Mouse (Mus musculus): Measurements from ENCODE around the gene Sdhd. TPM values are rescaled to one million over a fixed set of nuclear protein-coding genes. Genes with fewer than 3 reads are reported as not detected.

Sdhd gene
- polyA plus RNA-seq, 1 experiment from 2014 or later = 337 TPM

Other genes with a start within 250 kb of the Sdhd start
- 0.29 TPM in 1 of 2 replicates, not detected in the other for gene Plet1, start 109.3 kb downstream of the Sdhd start, polyA plus RNA-seq (2016; fragmentation: Nextera tagmentation; extraction: Ambion mirVana)
- gene Pts, start 75.1 kb downstream of the Sdhd start, polyA plus RNA-seq (2016; fragmentation: Nextera tagmentation; extraction: Ambion mirVana) = 53.4 and 59.2 TPM in 2 replicates
- 0.50 TPM in 1 of 2 replicates, not detected in the other for gene Il18, start 49.0 kb downstream of the Sdhd start, polyA plus RNA-seq (2016; fragmentation: Nextera tagmentation; extraction: Ambion mirVana)
- 0.06 TPM in 1 of 2 replicates, not detected in the other for gene Bco2, start 48.6 kb downstream of the Sdhd start, polyA plus RNA-seq (2016; fragmentation: Nextera tagmentation; extraction: Ambion mirVana)
- not detected in 2 replicates for gene Tex12, start 42.5 kb downstream of the Sdhd start, polyA plus RNA-seq (2016; fragmentation: Nextera tagmentation; extraction: Ambion mirVana)
- 297 and 307 TPM in 2 replicates for gene Timm8b, start 98 bp upstream of the Sdhd start, polyA plus RNA-seq (2016; fragmentation: Nextera tagmentation; extraction: Ambion mirVana)
- gene Pih1d2, start 13.5 kb upstream of the Sdhd start, polyA plus RNA-seq (2016; fragmentation: Nextera tagmentation; extraction: Ambion mirVana) = 5.1 and 5.4 TPM in 2 replicates
- 20.4 and 21.3 TPM in 2 replicates for gene Nkapd1, start 13.7 kb upstream of the Sdhd start, polyA plus RNA-seq (2016; fragmentation: Nextera tagmentation; extraction: Ambion mirVana)
- gene Dlat, start 56.0 kb upstream of the Sdhd start, polyA plus RNA-seq (2016; fragmentation: Nextera tagmentation; extraction: Ambion mirVana) = 61.7 and 62.1 TPM in 2 replicates
- 33.8 and 36.8 TPM in 2 replicates for gene Dixdc1, start 135.7 kb upstream of the Sdhd start, polyA plus RNA-seq (2016; fragmentation: Nextera tagmentation; extraction: Ambion mirVana)
- 2.6 and 2.8 TPM in 2 replicates for gene 2310030G06Rik, start 142.7 kb upstream of the Sdhd start, polyA plus RNA-seq (2016; fragmentation: Nextera tagmentation; extraction: Ambion mirVana)
- gene Cryab, start 147.5 kb upstream of the Sdhd start, polyA plus RNA-seq (2016; fragmentation: Nextera tagmentation; extraction: Ambion mirVana) = 2.4 and 3.1 TPM in 2 replicates
- gene Hspb2, start 148.5 kb upstream of the Sdhd start, polyA plus RNA-seq (2016; fragmentation: Nextera tagmentation; extraction: Ambion mirVana) = not detected in 2 replicates
- 12.6 and 14.0 TPM in 2 replicates for gene Fdxacb1, start 164.4 kb upstream of the Sdhd start, polyA plus RNA-seq (2016; fragmentation: Nextera tagmentation; extraction: Ambion mirVana)
- gene Alg9, start 171.2 kb upstream of the Sdhd start, polyA plus RNA-seq (2016; fragmentation: Nextera tagmentation; extraction: Ambion mirVana) = 42.2 and 43.0 TPM in 2 replicates
- gene 1110032A03Rik, start 171.7 kb upstream of the Sdhd start, polyA plus RNA-seq (2016; fragmentation: Nextera tagmentation; extraction: Ambion mirVana) = 19.7 and 25.8 TPM in 2 replicates
- 159 and 177 TPM in 2 replicates for gene Ppp2r1b, start 241.5 kb upstream of the Sdhd start, polyA plus RNA-seq (2016; fragmentation: Nextera tagmentation; extraction: Ambion mirVana)